Mouse (Mus musculus): ENCODE data around the gene Chd5.

DNA sequence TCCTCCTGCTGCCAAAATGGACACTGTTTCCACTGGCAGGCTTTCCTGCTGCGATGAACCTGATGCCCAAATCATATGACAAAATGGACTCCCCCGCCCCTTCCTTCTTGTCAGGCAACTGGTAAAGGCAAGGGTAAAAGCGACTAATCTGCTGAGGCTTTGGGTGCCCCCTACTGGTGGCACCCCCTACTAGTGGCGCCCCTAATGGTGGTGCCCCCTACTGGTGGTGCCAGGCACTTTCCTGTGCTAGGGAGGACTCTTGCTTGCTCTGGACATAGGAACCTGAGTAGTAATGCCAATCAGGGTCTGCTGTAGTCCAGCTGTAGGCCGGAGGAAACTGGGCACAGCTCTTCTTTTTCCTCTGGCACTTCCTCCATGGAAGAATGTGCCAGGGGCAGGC, 93.9 kb downstream of the Chd5 start:
- TF ChIP-seq CTCF (IDR thresholded peaks at IDR 0.05; ENCODE audit: extremely low read depth, insufficient read length, insufficient replicate concordance, low read depth, low read length) (peak; percentile 83; the same call in 1 of the 2 replicates), POLR2A (IDR thresholded peaks at IDR 0.05; ENCODE audit: low read depth, low read length) (no peak)

Measured in small intestine, adult 2 months (tissue).